ENCODE assay signal across 16 mouse cellular contexts in genomic region chr3:152494667-152495360, GRCm38 (mm10).
DNase-seq lines count a peak whose midpoint lies in the region; ATAC-seq lines count a peak whose summit lies in the region.
"Had no signal": no experiment of that assay in that cellular context is flagged by ENCODE, and none has a peak within 500 bp of the region (broad histone marks: within the 10 kb centered on the region; RNA-seq: fewer than 3 reads in every experiment).

No protein-coding gene starts in this region.

- ATAC-seq in lung, embryonic 15.5 days (ENCODE audit: borderline replicate concordance, extremely low read depth, low FRiP score, low TSS enrichment), result peak; percentile 33; the same call in 1 of the 2 replicates
- peak; percentile 72 for ATAC-seq in embryonic facial prominence, embryonic 14.5 days (ENCODE audit: low read depth)
- peak; percentile 43; the same call in 1 of the 2 replicates for ATAC-seq in hindbrain, embryonic 14.5 days (ENCODE audit: low FRiP score)
- peak; percentile 69 for ATAC-seq in neural tube, embryonic 12.5 days (ENCODE audit: low FRiP score, low read depth)
- ATAC-seq: CD4-positive, CD25-positive, alpha-beta regulatory T cell, adult 4 months; liver, embryonic 12.5 days had no signal

- H3K36me3 ChIP-seq in lung, embryonic 15.5 days, result no peaks in the 10 kb centered on the region
- no peaks in the 10 kb centered on the region for H3K36me3 ChIP-seq in embryonic facial prominence, embryonic 14.5 days (ENCODE audit: control insufficient read depth, insufficient read depth, low read length)
- H3K36me3 ChIP-seq in hindbrain, embryonic 14.5 days (replicated peaks; ENCODE audit: control insufficient read depth, insufficient read depth), result no peaks in the 10 kb centered on the region
- no peaks in the 10 kb centered on the region for H3K36me3 ChIP-seq in neural tube, embryonic 12.5 days
- H3K36me3 ChIP-seq: kidney, embryonic 15.5 days; liver, embryonic 12.5 days had no signal

- 39% methylated on average over 12 of the region's 12 CpGs for WGBS in lung, embryonic 15.5 days
- 52% methylated on average over 12 of the region's 12 CpGs for WGBS in embryonic facial prominence, embryonic 14.5 days
- 39% methylated on average over 12 of the region's 12 CpGs for WGBS in hindbrain, embryonic 14.5 days
- 40% methylated on average over 12 of the region's 12 CpGs for WGBS in neural tube, embryonic 12.5 days

- H3K4me1 ChIP-seq in lung, embryonic 15.5 days, result peaks cover 31% of the 10 kb centered on the region
- H3K4me1 ChIP-seq in embryonic facial prominence, embryonic 14.5 days (ENCODE audit: control insufficient read depth, insufficient read depth, low read length), result no peaks in the 10 kb centered on the region
- H3K4me1 ChIP-seq in hindbrain, embryonic 14.5 days (replicated peaks; ENCODE audit: control insufficient read depth, insufficient read depth, low read length), result peaks cover 20% of the 10 kb centered on the region
- peaks cover 16% of the 10 kb centered on the region for H3K4me1 ChIP-seq in neural tube, embryonic 12.5 days
- H3K4me1 ChIP-seq: liver, embryonic 12.5 days had no signal

- no peak for DNase-seq in lung, postnatal 36 days
- peak; percentile 44 for DNase-seq in embryonic facial prominence, embryonic 14.5 days (ENCODE audit: low spot score)
- DNase-seq in hindbrain, embryonic 14.5 days (ENCODE audit: low spot score), result no peak
- DNase-seq in adrenal gland, postnatal 4 days (ENCODE audit: low spot score in 2 of 2), result no peak
- no peak for DNase-seq in gastrocnemius, postnatal 10 days
- no peak for DNase-seq in natural killer cell, adult 2 months (ENCODE audit: low spot score in 2 of 2)
- DNase-seq: adrenal gland, postnatal 36 days; cerebellum, adult 9-11 months; gastrocnemius, postnatal 14 days; heart, postnatal 10 days; layer of hippocampus, postnatal 36 days had no signal

- H3K9me3 ChIP-seq in lung, embryonic 15.5 days, result no peaks in the 10 kb centered on the region
- H3K9me3 ChIP-seq in embryonic facial prominence, embryonic 14.5 days (ENCODE audit: control insufficient read depth, low read length), result no peaks in the 10 kb centered on the region
- no peaks in the 10 kb centered on the region for H3K9me3 ChIP-seq in hindbrain, embryonic 14.5 days (ENCODE audit: control insufficient read depth, low read length)
- no peaks in the 10 kb centered on the region for H3K9me3 ChIP-seq in neural tube, embryonic 12.5 days
- H3K9me3 ChIP-seq: kidney, embryonic 15.5 days; liver, embryonic 12.5 days had no signal

- no peak overlapping the region for H3K9ac ChIP-seq in lung, embryonic 15.5 days
- H3K9ac ChIP-seq in embryonic facial prominence, embryonic 14.5 days (ENCODE audit: low read depth, low read length), result no peak overlapping the region
- no peak overlapping the region for H3K9ac ChIP-seq in hindbrain, embryonic 14.5 days
- no peak overlapping the region for H3K9ac ChIP-seq in neural tube, embryonic 12.5 days
- H3K9ac ChIP-seq: kidney, embryonic 15.5 days; liver, embryonic 12.5 days had no signal

- no peak overlapping the region for H3K4me2 ChIP-seq in lung, embryonic 15.5 days
- H3K4me2 ChIP-seq in embryonic facial prominence, embryonic 14.5 days (ENCODE audit: low read depth, low read length), result no peak overlapping the region
- no peak overlapping the region for H3K4me2 ChIP-seq in hindbrain, embryonic 14.5 days (replicated peaks)
- no peak overlapping the region for H3K4me2 ChIP-seq in neural tube, embryonic 12.5 days (replicated peaks)
- H3K4me2 ChIP-seq: kidney, embryonic 15.5 days; liver, embryonic 12.5 days had no signal

- no peak overlapping the region for H3K27ac ChIP-seq in lung, embryonic 15.5 days
- no peak overlapping the region for H3K27ac ChIP-seq in embryonic facial prominence, embryonic 14.5 days (replicated peaks; ENCODE audit: low read depth, low read length)
- H3K27ac ChIP-seq in hindbrain, embryonic 14.5 days, result peak overlapping the region; percentile 34
- no peak overlapping the region for H3K27ac ChIP-seq in neural tube, embryonic 12.5 days
- H3K27ac ChIP-seq: kidney, embryonic 15.5 days; liver, embryonic 12.5 days had no signal

- no peak overlapping the region for H3K4me3 ChIP-seq in lung, embryonic 15.5 days
- H3K4me3 ChIP-seq in embryonic facial prominence, embryonic 14.5 days (ENCODE audit: low read depth, low read length), result no peak overlapping the region
- H3K4me3 ChIP-seq in hindbrain, embryonic 14.5 days (replicated peaks; ENCODE audit: low read length), result no peak overlapping the region
- H3K4me3 ChIP-seq in neural tube, embryonic 12.5 days, result no peak overlapping the region
- H3K4me3 ChIP-seq: kidney, embryonic 15.5 days; liver, embryonic 12.5 days had no signal

- H3K27me3 ChIP-seq in lung, embryonic 15.5 days, result no peaks in the 10 kb centered on the region
- no peaks in the 10 kb centered on the region for H3K27me3 ChIP-seq in embryonic facial prominence, embryonic 14.5 days (replicated peaks; ENCODE audit: control insufficient read depth, insufficient read depth, low read length)
- H3K27me3 ChIP-seq in hindbrain, embryonic 14.5 days (ENCODE audit: control insufficient read depth, insufficient read depth, low read length), result no peaks in the 10 kb centered on the region
- no peaks in the 10 kb centered on the region for H3K27me3 ChIP-seq in neural tube, embryonic 12.5 days (replicated peaks)
- H3K27me3 ChIP-seq: kidney, embryonic 15.5 days; liver, embryonic 12.5 days had no signal
